Mouse (Mus musculus): ENCODE data around the gene Uck2.

The Uck2 gene

GRCm38 (mm10) chr1:167283441-167284257 is 1.5 kb downstream of the Uck2 start:
- no peak for DNase-seq (ENCODE audit: low spot score)

- DNase-seq (ENCODE audit: low spot score): no peak
Observed at GRCm38 (mm10) chr1:167282768-167283167, 2.4 kb downstream of the Uck2 start.

- DNase-seq (ENCODE audit: low spot score): no peak
Observed at GRCm38 (mm10) chr1:167282112-167282511, 3.0 kb downstream of the Uck2 start.

GRCm38 (mm10) chr1:167280061-167280460 is 5.1 kb downstream of the Uck2 start:
- DNase-seq (ENCODE audit: low spot score): no peak

- DNase-seq (ENCODE audit: low spot score): no peak
Observed at GRCm38 (mm10) chr1:167279160-167279715, 5.9 kb downstream of the Uck2 start.

GRCm38 (mm10) chr1:167278395-167278794 is 6.7 kb downstream of the Uck2 start:
- no peak for DNase-seq (ENCODE audit: low spot score)

GRCm38 (mm10) chr1:167274646-167275390 is 10.3 kb downstream of the Uck2 start:
- DNase-seq (ENCODE audit: low spot score): no peak

GRCm38 (mm10) chr1:167273380-167274163 is 11.5 kb downstream of the Uck2 start:
- DNase-seq (ENCODE audit: low spot score): no peak

- no peak for DNase-seq (ENCODE audit: low spot score)
Observed at GRCm38 (mm10) chr1:167271841-167272240, 13.3 kb downstream of the Uck2 start.

GRCm38 (mm10) chr1:167271304-167271703 is 13.8 kb downstream of the Uck2 start:
- DNase-seq (ENCODE audit: low spot score): no peak

- peak; percentile 24 for DNase-seq (ENCODE audit: low spot score)
Observed at GRCm38 (mm10) chr1:167270342-167271111, 14.6 kb downstream of the Uck2 start.

GRCm38 (mm10) chr1:167269856-167270270 is 15.3 kb downstream of the Uck2 start:
- peak; percentile 61 for DNase-seq (ENCODE audit: low spot score)

GRCm38 (mm10) chr1:167269350-167269811 is 15.7 kb downstream of the Uck2 start:
- no peak for DNase-seq (ENCODE audit: low spot score)

GRCm38 (mm10) chr1:167268360-167269063 is 16.6 kb downstream of the Uck2 start:
- no peak for DNase-seq (ENCODE audit: low spot score)

- no peak for DNase-seq (ENCODE audit: low spot score)
Observed at GRCm38 (mm10) chr1:167266720-167267119, 18.4 kb downstream of the Uck2 start.

- no peak for DNase-seq (ENCODE audit: low spot score)
Observed at GRCm38 (mm10) chr1:167265366-167265765, 19.8 kb downstream of the Uck2 start.

GRCm38 (mm10) chr1:167262489-167263041 is 22.6 kb downstream of the Uck2 start:
- no peak for DNase-seq (ENCODE audit: low spot score)

GRCm38 (mm10) chr1:167261750-167262149 is 23.4 kb downstream of the Uck2 start:
- no peak for DNase-seq (ENCODE audit: low spot score)

- DNase-seq (ENCODE audit: low spot score): no peak
Observed at GRCm38 (mm10) chr1:167259702-167260101, 25.4 kb downstream of the Uck2 start.

GRCm38 (mm10) chr1:167256724-167257302 is 28.3 kb downstream of the Uck2 start:
- no peak for DNase-seq (ENCODE audit: low spot score)
